Mouse (Mus musculus) brain, embryonic 14.5 days (tissue): Measurements from ENCODE around the gene Runx3.

ENCODE experiments used
- CTCF ChIP-seq: fragments of 200-500 bp; IDR thresholded peaks from 2 replicates; pipeline ENCODE4 v1.5.1; 2012; ENCODE audit warnings: inconsistent platforms, mild to moderate bottlenecking, moderate library complexity, borderline replicate concordance; ENCODE audit not compliant: insufficient read depth, insufficient read length; ENCODE audit errors: extremely low read depth
- POLR2A ChIP-seq: fragments of 200-500 bp; IDR thresholded peaks from 2 replicates; pipeline ENCODE4 v1.6.1; 2012; ENCODE audit warnings: mild to moderate bottlenecking, inconsistent platforms, borderline replicate concordance; ENCODE audit not compliant: poor library complexity, insufficient read depth, insufficient read length, severe bottlenecking; ENCODE audit errors: extremely low read depth

- TF ChIP-seq POLR2A (no peak), CTCF (no peak)
Measured at GRCm38 (mm10) chr4:135189452-135190008, 69.1 kb downstream of the Runx3 start.
